Mouse (Mus musculus): Measurements from ENCODE around the gene Dus1l.
"Not testable (repeated sequence)": the region's sequence is repeated elsewhere in the genome, so short reads cannot be mapped to it uniquely, and the experiment has no call there.

The Dus1l gene

DNA sequence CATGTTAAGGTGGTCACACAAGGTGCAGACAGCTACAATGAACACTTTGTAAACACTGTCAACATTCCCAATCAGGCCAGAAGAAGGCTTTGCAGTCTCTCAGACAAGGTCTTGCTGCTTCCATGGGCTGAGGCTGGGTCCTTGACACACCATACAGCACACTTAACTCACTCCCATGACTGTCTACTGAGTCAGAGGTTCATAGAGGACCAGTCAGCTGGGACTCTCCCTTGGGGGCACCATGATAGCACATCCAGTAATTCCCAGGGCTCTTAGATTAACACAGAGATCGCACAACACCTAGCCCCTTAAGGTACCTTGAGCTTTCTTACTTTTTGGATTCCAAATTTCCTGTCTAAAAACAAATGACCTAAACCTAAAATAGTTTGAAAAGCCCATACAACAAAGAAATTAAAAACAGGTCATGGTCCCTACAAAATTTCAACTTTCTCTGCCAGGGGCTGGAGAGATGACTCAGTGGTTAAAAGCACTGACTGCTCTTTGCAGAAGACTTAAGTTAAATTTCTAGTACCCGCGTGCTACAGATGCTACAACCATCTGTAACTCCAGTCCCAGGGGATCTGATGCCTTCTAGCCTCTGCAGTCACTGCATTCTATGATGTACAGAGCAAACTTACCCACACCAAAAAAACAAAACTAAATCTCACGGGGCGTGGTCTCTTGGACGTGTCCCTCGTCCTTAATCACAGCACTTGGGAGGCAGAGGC lies 22.6 kb downstream of the Dus1l start:
- DNase-seq = no peak

DNA sequence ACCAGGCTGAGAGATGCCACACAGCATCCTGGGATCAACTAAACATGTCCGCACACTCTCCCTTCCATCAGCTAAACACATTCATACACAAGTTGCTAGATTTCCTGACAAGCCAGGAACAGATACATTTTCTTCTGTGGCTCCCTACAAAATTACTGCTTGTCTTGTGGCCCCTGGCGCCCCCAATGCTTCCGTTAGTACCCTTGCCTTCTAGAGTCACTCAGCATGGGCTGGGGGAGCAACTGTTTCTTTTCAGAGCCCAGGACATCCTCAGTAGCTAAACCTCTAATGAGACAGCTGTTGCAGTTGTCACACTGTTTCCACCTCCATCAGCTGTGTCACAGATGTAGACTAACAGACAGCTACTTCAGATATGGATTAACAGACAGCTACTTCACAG lies 23.5 kb downstream of the Dus1l start:
- DNase-seq = no peak

DNA sequence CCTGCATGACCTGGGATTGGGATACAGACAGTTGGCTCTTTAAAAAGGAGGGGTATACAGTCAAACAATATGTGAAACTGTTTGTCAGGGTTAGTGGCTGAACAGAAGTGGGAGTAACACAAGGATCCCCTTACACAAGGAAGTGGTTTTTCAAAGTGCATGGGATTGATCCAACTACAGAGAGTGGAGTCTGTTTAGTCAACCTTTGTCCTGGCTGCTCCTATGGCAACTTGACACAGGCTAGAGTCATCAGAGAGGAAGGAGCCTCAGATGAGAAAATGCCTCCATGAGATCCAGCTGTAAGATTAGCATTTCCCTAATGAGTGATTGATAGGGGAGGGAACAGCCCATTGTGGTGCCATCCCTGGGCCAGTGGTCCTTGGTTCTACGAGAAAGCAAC lies 28.0 kb downstream of the Dus1l start:
- DNase-seq = no peak

DNA sequence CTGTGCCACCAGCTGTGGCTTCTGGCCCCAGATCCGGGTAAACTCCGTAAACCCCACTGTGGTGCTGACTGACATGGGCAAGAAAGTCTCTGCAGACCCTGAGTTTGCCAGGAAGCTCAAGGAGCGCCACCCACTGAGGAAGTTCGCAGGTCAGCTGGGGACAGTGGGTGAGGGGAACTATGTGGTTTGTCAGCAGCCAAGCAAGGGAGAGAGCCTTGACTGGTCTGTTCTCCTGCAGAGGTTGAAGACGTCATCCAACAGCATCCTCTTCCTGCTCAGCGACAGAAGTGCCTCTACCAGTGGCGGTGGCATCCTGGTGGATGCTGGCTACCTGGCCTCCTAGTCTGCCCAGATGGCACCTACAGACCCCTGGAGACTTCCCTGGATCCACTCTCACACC lies 29.2 kb downstream of the Dus1l start:
- DNase-seq = not testable (repeated sequence)

DNA sequence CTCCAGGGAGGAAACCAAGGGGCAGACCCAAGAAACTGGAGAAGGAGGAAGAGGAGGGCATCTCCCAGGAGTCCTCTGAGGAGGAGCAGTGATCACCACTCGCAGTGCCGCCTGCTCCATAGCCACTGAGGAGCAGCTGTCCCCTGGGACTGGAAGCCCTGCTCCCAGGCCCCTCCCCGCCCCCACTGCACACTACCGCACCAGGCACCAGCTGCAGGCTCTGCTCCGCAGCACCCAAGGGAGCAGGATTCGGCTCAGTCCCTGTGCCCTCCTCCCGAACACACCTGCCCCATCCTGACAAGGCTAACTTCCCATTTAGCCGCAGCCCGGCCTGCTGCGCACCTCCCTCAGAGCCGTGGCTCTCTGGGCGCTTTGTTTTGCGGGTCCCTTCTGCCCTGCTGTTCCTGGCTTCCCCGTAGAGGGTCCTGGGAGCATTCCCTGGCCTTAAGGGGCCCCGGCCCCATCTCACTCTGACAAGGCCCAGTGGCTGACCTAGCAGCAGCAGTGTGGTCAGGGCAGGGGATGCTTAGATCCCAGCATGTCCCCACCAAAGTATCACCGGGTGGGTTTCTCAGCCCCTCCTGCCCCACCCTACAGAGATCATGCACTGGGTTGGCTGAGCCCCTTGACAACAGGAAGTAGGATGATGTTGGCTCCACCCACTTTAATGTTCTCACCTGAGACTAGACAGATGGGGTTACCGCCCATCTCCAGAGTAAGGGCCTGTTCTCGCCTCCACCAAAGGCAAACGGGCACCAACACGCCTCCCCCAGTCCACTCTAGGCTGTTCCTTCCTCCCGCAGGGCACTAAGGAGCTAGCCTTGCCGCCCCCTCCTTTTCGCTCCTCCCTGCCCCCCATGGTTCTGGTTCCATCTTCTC lies 32.8 kb downstream of the Dus1l start:
- not testable (repeated sequence) for DNase-seq

DNA sequence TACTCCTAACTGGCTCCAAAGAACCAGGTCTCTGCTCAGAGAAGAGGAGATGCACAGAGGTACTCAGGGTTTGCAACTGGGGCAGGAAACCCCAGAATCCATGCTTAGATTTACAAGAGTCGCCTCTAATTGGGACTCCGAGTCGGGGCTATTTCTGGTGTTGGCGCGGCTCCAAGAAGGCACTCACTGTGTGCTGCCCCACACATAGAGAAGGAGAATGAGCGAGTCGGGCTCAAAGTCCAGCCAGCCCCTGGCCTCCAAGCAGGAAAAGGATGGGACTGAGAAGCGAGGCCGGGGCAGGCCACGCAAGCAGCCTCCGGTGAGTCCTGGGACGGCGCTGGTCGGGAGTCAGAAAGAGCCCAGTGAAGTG lies 33.5 kb downstream of the Dus1l start, which contains the start of gene Hmga1b:
TSS of gene Hmga1b (plus strand) at position 123 of the 370 bp plus-strand sequence.
- not testable (repeated sequence) for DNase-seq

DNA sequence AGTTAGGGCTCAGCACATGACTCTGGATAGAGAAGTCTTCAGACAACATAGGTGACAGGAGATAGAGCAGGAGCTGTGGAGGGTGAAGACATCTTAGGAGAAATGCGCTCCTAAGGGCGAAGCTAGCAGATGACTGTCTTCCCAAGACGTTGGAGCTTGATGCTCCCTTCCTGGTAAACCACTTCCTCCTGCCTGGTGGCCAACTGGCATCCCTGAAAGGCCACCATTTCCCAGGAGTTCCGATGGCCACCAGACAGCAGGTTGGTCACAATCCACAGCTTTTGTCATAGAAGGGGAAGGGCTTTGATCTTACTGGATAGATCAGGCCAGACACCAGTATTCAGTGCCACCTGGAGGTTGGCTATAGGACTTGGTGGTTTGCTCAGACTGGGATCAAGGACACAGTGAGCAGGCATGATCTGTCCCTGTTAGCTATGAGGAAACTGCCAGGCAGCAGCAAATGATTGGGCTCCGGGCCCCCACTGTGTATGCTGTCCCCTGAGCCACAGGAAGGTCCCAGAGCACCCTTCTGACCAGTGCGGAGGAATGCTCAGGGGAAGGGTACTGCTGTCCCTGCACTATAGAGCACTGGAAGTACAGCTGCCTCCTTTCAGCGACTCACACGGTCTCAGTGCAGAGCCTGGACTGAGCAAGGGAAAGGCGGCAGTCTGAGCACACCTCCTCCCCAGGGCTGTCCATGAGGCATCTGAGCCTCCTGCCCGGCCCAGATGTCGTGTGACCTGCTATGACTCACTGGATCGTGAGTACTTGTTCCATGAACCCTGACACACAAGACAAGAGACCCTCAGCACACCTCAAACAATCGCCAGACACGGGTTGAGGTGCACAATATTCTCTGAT lies 34.2 kb downstream of the Dus1l start:
- no peak for DNase-seq

DNA sequence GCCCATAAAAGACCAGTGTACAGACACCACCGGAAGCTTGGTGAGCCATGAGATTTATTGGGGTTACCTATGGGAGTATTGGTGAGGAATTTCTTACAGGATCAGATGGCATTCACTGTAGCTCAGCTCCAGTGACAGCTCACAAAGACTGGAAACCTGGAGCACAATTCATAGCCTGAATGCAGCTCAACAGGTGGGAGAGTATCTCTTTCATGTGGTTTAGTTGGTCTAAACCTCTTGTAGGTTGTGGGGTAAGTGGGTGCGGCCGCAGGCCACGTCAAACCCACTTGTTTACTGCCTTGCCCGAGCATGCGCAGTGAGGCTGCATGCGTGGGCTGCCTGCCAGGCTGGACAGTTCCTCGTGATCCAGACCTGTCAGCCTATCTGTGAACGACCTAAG lies 36.0 kb downstream of the Dus1l start:
- DNase-seq = no peak

DNA sequence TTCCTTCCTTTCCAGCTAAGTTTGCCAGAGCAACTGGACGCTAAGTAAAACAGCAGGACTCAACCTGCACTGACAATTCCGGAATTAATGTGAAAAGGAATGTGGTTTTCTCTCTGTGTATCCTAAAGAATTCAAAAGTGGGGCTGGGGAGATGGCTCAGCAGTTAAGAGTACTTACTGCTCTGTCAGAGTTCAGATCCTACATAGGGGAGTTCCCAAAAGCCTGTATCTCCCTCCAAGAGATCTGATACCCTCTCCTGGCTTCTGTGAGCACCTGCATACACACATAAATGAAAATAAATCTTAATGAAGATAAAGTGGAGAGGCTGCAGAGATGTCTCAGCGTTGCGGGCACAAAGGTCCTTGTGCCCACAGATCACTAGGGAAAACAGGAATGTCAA lies 44.6 kb downstream of the Dus1l start:
- DNase-seq = no peak

DNA sequence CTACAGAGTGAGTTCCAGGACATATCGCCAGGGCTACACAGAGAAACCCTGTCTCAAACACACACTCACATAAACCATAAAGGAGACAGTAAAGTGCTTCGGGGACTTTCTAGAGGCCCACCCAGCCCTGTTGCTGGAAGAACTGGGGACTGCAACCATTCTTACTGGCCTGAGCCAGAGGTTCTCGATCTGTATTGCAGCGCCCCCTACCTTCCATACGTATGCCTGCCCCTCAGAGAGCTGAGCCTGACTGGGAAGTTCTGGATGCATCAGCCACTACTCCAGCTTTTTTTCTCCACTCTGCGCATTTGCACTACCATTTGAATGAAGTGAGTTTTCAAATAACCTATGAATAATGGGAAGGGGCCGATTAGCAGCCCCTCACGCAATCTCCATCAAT lies 46.8 kb downstream of the Dus1l start:
- DNase-seq = peak in 1 of 2 experiments; percentile 65

DNA sequence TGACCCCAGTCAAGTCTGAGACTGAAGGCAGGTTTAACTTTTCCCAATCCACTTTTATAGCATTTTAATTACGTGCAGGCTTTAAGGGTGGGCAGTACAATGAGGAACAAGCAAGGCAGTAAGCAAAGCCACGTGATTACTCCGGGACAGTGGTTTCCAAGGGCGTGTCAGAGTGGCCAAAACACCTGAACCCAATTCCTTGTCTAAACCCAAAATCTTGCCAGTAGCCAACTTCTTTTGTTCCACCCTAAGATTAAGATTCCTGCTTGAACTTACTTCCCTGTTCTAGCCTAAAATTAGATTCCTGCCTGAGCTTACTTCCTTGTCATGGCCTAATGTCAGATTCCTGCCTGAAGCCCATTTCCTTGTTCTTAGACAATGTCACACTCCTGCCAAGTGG lies 48.2 kb downstream of the Dus1l start:
- DNase-seq = peak in 1 of 2 experiments; percentile 21

DNA sequence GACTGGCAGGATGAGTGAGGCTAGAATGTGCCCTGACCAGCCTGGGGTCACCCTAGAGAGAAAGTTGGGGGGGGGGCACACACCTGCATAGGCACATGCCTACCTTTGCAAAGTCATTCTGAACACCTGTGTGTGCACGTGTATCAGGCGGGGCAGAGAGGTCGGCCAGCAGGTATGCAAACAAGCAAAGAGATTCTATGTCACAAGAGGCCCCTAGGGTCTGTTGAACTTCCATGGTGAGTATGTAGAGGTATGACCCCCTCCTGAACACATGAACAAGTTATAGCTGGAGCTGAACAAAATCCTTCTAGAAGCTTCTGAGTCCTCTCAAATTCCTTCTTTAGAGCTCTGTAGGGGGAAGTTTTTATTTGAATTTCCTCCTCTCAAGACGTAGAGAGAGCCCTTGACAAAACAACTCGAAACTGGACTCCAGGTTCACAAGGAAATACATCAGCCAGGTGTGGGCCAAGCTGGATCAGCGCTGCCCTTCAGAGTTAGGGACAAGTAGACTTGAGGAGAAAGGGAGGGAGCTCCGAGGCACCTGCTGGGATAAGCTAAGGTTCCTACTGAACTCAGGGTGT lies 52.0 kb downstream of the Dus1l start:
- peak; percentile 67 to 87 for DNase-seq

DNA sequence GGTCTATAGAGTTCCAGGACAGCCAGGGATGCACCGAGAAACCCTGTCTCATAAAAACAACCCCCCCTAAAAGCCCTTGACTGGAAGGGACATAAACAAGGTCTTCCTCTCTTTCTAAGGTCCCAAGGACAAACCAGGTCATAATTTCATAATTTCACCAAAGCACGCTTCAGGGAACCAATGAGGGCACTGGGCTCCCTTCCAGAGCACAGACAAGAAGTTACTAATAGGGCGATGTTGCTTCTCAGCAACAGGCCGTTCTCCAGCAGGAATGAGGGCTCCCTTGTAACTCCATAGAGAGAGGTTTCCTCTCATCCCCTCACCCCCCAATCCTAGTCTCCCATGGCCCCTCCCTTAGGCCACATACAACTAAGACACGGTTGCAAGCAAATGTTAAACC lies 55.2 kb downstream of the Dus1l start:
- no peak for DNase-seq

All from lung, postnatal 4 days (tissue).